Mouse (Mus musculus) bone marrow, adult 2 months (tissue): ENCODE results near the gene Ccdc8. TPM values are rescaled to one million over a fixed set of nuclear protein-coding genes. Genes with fewer than 3 reads are reported as not detected.

Experiments
- H3K27ac ChIP-seq: fragments of 200-500 bp; 2 replicates; pipeline ENCODE4 v1.5.1; 2012; ENCODE audit warnings: low read depth, mild to moderate bottlenecking, control low read depth, inconsistent platforms, low read length; ENCODE audit not compliant: control insufficient read depth, poor library complexity, insufficient read depth
- H3K4me1 ChIP-seq: fragments of 200-500 bp; 2 replicates; pipeline ENCODE4 v1.6.1; 2011; ENCODE audit warnings: low read length; ENCODE audit not compliant: control insufficient read depth, insufficient read depth
- H3K4me3 ChIP-seq: fragments of 200-500 bp; replicated peaks from 2 replicates; pipeline ENCODE3; 2011; ENCODE audit warnings: mild to moderate bottlenecking, low read depth, low read length, control low read depth; ENCODE audit not compliant: control insufficient read depth
- CTCF ChIP-seq: fragments of 200-500 bp; IDR thresholded peaks from 2 replicates; pipeline ENCODE4 v1.5.1; 2011; ENCODE audit warnings: low read length, control low read depth; ENCODE audit not compliant: control insufficient read depth, insufficient read depth
- POLR2A ChIP-seq: fragments of 200-500 bp; IDR thresholded peaks from 2 replicates; pipeline ENCODE4 v1.6.1; 2011; ENCODE audit warnings: low read depth, mild to moderate bottlenecking, control low read depth, low read length, borderline replicate concordance; ENCODE audit not compliant: control insufficient read depth
- WGBS: fragments of 180-500 bp; shearing (Covaris S2); methylation state at CpG from one replicate; pipeline ENCODE4 v1.1.7; 2018; 5-methylcytosine and 5-hydroxymethylcytosine counted together
- polyA plus RNA-seq: library from polyadenylated mRNA; stranded (reverse); fragments of >200 nt; gene quantifications from 2 replicates; pipeline ENCODE4 v1.2.4, GENCODE M21; 2011; ENCODE audit warnings: low replicate concordance; ENCODE audit not compliant: missing spikeins, insufficient read depth, insufficient read length

Gene Ccdc8
- polyA plus RNA-seq = 1.4 and 2.5 TPM in 2 replicates

- H3K4me1 ChIP-seq = no peaks in the 10 kb centered on the region
- 83% methylated on average over 5 of the region's 5 CpGs for WGBS
- H3K27ac ChIP-seq = no peak within 1 kb of the TSS
- H3K4me3 ChIP-seq = no peak within 1 kb of the TSS
- TF ChIP-seq CTCF = no peak
- TF ChIP-seq POLR2A = no peak
These were observed at the start of gene Ccdc8 for GRCm38 (mm10) chr7:16992451-16992807. Ccdc8 (plus strand) TSS chr7:16992708.

GRCm38 (mm10) chr7:16942861-16943260, 49.6 kb upstream of the Ccdc8 start:
- TF ChIP-seq CTCF = no peak
- no peak for TF ChIP-seq POLR2A
- no peak overlapping the region for H3K4me3 ChIP-seq
- WGBS = 44% methylated on average over 4 of the region's 4 CpGs
- H3K27ac ChIP-seq = no peak overlapping the region
- H3K4me1 ChIP-seq = no peaks in the 10 kb centered on the region; the same call in 1 of the 2 replicates

DNA sequence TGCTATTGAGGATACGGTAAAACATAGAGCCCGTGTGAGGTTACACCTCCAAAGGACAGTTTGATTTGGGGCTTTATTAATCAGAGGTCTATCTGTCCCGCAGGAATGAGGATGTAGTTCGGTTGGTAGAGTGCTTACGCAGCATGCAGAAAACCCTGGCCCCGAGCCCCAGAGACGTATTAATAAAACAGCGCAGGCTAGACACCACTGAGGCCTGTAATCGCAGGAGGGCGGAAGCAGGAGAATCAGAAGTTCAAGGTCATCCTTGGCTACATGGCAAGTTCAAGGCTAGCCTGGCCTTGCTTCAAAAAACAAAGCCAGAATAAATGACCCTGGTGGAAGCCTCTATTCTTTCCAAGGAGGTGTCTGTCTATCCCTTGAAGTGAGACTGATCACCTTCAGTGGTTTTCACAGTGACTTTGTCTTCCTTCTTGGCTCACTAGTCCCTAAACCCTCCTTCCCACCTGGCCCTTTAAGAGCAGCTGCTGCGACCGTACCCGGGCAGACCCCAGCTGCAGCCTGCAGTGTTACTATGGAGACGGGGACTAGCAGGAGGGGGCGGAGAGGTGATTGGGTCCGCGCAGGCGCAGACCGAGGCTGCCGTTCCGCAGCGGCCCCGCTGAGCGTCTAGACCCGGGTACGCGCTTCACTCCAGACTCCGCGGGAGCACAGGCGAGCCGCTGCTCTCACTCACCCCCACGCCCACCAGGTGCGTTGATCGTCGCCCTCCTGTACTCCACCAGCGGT, 48.3 kb upstream of the Ccdc8 start, which contains the start of gene Pnmal2:
Gene Pnmal2 (plus strand): TSS at position 622 of the 747 bp plus-strand sequence.
- Histone ChIP-seq H3K4me1 (no peaks in the 10 kb centered on the region; the same call in 1 of the 2 replicates), H3K27ac (no peak within 1 kb of the TSS; the same call in 1 of the 2 replicates), H3K4me3 (peak within 1 kb of the TSS; percentile 37)
- no peak for TF ChIP-seq POLR2A
- no peak for TF ChIP-seq CTCF
- WGBS = 24% methylated on average over 36 of the region's 36 CpGs

GRCm38 (mm10) chr7:16944808-16945315, 47.6 kb upstream of the Ccdc8 start:
- H3K4me1 ChIP-seq = no peaks in the 10 kb centered on the region; the same call in 1 of the 2 replicates
- H3K4me3 ChIP-seq = peak overlapping the region; percentile 37
- H3K27ac ChIP-seq = no peak overlapping the region; the same call in 1 of the 2 replicates
- no peak for TF ChIP-seq CTCF
- TF ChIP-seq POLR2A = no peak
- 7% methylated on average over 22 of the region's 22 CpGs for WGBS

DNA sequence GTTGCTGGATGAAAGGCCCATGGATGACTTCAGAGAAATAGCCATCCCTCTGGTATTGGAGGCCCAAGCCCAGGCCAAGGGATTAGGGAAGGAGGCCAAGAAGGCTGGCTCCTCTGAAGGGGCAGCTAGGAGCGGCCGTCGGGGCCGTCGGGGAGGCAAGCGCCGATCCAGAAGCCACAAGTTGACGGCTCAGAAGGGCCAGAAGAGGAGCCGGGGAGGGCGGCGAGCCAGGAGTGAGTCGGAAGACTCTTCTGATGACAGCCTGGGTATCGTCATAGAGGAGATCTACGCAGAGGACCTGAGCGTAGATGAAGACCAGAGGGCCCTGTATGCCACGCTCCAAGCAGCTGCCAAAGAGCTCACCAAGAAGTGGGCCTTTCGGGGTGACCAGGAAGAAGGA, 47.1 kb upstream of the Ccdc8 start:
- 18% methylated on average over 17 of the region's 17 CpGs for WGBS
- Histone ChIP-seq H3K4me3 (no peak overlapping the region), H3K4me1 (no peaks in the 10 kb centered on the region; the same call in 1 of the 2 replicates), H3K27ac (no peak overlapping the region)
- TF ChIP-seq POLR2A (no peak), CTCF (no peak)

GRCm38 (mm10) chr7:16946441-16947348, 45.8 kb upstream of the Ccdc8 start:
- H3K4me1 ChIP-seq = no peaks in the 10 kb centered on the region; the same call in 1 of the 2 replicates
- TF ChIP-seq CTCF = no peak
- no peak for TF ChIP-seq POLR2A
- H3K27ac ChIP-seq = no peak overlapping the region
- WGBS = 4% methylated on average over 53 of the region's 53 CpGs
- H3K4me3 ChIP-seq = no peak overlapping the region

DNA sequence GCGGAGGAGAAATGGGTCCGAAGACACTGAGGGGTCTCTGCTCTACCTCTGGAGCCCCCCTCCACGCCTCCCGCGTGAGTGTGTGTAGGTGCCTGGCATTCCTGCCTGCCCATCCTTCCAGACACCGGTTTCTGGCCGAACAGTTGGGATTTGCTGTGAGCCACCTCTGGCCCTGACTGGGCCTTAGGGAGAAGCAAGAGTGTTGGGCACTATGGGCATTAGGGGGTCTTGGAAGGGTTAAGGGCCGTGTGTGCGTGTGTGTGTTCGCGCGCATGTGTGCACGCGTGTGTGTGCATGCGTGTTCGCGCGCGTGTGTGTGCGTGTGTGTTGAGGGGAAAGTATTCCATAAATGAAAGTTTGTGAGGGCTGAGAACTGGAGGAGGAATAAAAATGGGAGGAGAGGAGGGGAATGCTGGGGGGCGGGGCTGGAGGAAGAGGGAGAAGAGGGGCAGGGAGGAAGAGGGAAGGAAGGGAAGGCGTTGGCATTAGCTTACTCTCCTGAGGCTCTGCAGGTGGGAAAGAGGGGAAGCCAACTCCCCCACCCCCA, 45.1 kb upstream of the Ccdc8 start:
- H3K4me3 ChIP-seq = no peak overlapping the region
- no peak for TF ChIP-seq CTCF
- no peak for TF ChIP-seq POLR2A
- WGBS = 24% methylated on average over 21 of the region's 22 CpGs
- H3K4me1 ChIP-seq = no peaks in the 10 kb centered on the region; the same call in 1 of the 2 replicates
- H3K27ac ChIP-seq = no peak overlapping the region
